Mouse (Mus musculus) cortical plate, adult 2 months (tissue): ENCODE measurements around the gene Eif5a.

Experiments
- CTCF ChIP-seq: fragments of 200-500 bp; IDR thresholded peaks from 2 replicates; pipeline ENCODE4 v1.5.1; 2011; ENCODE audit warnings: mild to moderate bottlenecking, control low read depth, low read length; ENCODE audit not compliant: insufficient read depth; ENCODE audit errors: extremely low read depth
- POLR2A ChIP-seq: fragments of 200-500 bp; IDR thresholded peaks from 2 replicates; pipeline ENCODE4 v1.6.1; 2011; ENCODE audit warnings: mild to moderate bottlenecking, low read length, control low read depth; ENCODE audit not compliant: insufficient read depth; ENCODE audit errors: extremely low read depth

DNA sequence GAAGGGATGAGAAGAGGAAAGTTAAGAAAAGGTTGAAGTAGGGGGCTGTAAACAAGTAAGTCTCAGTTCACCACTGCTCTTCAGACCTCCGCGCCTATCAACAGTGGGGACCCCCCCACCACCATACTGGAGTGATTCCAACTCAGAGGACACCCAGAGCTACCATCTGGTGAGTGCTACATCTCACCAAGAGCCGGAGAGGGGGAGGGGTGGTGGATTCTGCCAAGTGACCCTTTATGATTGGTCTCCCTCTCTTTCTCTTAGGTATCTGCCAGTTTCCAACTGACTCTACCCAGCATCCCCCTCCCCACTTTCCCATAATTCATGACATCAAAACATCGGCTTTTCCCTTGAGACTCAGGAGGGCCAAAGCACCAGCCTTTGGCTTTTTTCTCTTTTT is 19.2 kb upstream of the Eif5a start:
- TF ChIP-seq POLR2A, result no peak
- no peak for TF ChIP-seq CTCF
